Mouse (Mus musculus) left cerebral cortex, adult 11 months (tissue): ENCODE results near the gene Epha4.
A peak's percentile ranks its signal among the peaks of the same experiment; 100 is the strongest.

Experiments
- DNase-seq: peaks from one replicate; pipeline ENCODE4 v3.0.0; 2022; ENCODE audit warnings: low spot score

Gene Epha4

DNA sequence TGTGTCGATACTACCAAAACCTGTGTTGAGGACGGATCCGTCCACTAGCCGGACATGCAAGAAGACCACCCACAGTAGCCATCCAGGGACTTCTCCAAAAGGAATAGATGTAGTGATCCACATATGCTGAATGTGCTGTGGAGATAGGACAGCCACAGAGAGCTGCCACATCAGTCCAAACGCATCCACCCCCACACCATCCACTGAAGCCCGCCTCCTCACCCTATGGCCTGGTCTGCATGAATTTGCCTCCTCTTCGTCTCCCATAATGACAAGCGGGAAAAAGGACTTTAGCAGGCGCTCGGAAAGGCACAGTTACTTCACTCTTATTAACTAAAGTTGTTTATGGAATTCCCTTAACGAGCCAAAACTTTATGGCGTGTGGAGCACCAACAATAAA, 68.5 kb downstream of the Epha4 start:
- DNase-seq = peak; percentile 25

GRCm38 (mm10) chr1:77444648-77445047, 70.2 kb downstream of the Epha4 start:
- DNase-seq = no peak

DNA sequence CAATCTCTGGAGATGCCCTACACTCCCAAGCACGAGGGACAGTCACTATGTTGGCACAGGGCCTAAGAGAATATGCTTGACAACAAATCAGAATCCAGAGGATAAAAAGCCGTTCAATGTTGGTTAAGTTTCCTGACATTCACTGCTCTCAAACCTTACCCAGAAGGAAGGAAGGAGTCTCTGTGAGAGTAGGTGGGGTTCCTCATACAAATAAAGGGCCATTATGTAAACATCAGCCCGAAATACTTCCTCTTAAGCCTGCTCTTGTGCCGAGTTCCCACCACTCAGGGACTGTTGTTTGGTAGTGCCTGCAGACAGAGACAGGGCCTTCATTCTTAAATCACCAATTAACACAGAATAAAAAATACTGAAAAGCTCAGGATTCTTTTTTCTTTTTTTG, 72.9 kb downstream of the Epha4 start:
- DNase-seq = no peak

DNA sequence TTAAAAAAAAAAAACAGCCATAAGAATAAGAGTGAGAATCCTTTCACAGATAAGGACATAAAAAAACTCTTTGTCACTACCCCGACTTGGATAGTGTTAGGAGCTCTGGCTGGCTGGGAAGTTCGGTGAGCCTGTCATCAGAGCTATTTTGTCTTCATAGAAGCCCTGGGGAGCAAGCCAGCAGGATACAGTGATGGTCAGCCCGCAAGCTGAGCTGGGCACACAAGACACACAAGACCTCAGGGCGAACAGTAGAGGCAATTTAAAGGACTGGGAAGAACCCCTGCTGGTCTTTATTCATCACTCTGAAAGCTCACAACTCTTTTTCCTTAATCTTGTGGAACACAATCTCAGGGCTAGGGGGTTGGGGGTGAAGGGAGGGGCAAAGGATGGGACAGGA, 73.5 kb downstream of the Epha4 start:
- no peak for DNase-seq

GRCm38 (mm10) chr1:77440512-77440911, 74.4 kb downstream of the Epha4 start:
- DNase-seq = no peak

- DNase-seq = no peak
Measured at GRCm38 (mm10) chr1:77439383-77440074, 75.4 kb downstream of the Epha4 start.

- no peak for DNase-seq
Measured at GRCm38 (mm10) chr1:77438639-77439038, 76.2 kb downstream of the Epha4 start.

DNA sequence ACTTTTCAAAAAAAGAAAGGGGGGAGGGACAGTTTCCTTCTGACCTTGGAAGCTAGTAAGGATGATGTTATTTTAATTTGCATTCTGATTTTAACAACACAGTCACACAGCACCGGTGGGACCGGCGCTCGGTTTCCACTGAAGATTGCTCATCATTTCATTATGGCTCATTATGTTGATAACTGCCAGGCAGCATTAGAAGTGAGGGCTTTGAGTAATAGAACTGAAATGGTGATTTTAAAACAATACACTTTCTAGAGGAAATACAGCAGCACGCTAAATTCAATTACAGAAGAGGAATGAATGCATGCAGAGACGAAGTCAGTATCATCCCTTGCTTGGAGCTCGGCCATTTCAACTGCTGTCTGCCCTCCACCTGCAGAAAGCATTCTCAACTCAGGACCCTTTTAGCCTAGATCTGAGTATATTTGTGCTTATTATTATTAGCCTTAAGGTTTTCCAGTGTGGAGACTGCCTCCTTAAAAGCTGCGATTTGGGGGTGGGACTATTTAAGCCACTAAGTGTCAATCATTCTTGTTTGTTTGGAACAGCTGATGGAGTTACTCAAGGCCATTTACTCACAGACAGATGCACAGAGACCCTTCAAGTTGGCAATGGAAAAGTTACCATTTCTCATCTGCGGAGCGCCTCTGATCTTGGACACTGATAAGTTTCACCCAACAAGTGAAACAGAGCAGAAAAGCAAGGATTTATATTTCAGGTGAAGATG, 76.8 kb downstream of the Epha4 start:
- no peak for DNase-seq

- DNase-seq = no peak
Measured at GRCm38 (mm10) chr1:77435045-77435444, 79.8 kb downstream of the Epha4 start.

GRCm38 (mm10) chr1:77433148-77433547, 81.7 kb downstream of the Epha4 start:
- DNase-seq = no peak

GRCm38 (mm10) chr1:77432489-77432888, 82.4 kb downstream of the Epha4 start:
- no peak for DNase-seq

- no peak for DNase-seq
Measured at GRCm38 (mm10) chr1:77429174-77429573, 85.7 kb downstream of the Epha4 start.

- no peak for DNase-seq
Measured at GRCm38 (mm10) chr1:77426956-77427355, 87.9 kb downstream of the Epha4 start.

- no peak for DNase-seq
Measured at GRCm38 (mm10) chr1:77425171-77425570, 89.7 kb downstream of the Epha4 start.

DNA sequence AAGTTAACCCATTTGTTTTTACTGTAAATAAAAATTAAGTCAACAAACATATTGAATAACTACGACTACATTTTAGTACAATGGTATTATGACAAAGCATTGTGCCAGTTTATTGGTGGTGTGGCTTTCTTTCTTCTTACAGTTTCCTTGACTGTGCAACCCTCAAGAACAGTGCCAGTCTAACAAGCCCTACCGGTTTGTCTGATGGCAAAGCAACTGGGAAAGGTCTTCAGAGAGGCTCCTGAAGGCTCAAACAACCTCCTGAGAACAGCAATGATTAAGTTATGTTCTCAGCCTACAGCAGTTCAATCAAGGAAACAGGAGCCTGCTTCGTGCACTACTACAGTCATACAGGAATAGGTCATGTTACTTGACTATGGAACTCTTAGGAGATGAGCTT, 93.8 kb downstream of the Epha4 start:
- no peak for DNase-seq

DNA sequence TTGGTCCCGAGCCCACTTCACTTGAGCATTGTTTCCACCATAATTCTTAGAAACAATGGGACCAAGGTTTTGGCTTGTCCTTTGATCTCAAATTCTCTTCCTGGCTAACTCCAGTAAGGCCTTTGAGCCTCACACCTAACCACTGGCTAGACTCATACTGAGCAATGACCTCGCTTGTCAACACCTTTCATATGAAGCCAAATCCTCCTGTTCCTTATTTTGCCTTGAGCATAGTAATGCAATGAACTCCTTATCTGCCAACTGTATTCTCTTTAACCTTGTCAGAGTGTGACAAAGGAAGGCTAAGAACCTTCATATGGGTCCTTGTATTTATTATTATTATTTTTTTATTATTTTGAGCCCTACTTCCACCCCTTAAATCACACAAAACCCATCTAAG, 94.5 kb downstream of the Epha4 start:
- no peak for DNase-seq

DNA sequence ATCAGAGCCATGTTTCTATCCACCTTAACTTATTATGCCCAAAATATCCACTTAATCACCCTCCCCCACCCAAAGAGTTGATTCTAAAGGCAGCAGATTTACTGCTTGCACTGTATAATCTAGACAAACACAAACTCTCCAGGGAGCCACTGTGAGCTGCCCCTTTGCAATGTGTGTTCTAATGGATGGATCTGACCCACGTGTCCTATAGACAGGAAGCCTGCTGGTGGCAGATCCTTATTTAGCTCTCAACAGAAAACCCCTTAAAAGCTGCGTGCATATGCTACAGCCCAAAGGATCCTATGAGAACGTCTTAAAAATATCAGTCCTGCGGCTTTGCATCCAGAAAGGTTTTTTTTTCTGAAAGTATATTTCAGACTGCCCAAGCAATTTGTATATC, 98.0 kb downstream of the Epha4 start:
- DNase-seq = no peak

- no peak for DNase-seq
Measured at GRCm38 (mm10) chr1:77412871-77413669, 101.8 kb downstream of the Epha4 start.

DNA sequence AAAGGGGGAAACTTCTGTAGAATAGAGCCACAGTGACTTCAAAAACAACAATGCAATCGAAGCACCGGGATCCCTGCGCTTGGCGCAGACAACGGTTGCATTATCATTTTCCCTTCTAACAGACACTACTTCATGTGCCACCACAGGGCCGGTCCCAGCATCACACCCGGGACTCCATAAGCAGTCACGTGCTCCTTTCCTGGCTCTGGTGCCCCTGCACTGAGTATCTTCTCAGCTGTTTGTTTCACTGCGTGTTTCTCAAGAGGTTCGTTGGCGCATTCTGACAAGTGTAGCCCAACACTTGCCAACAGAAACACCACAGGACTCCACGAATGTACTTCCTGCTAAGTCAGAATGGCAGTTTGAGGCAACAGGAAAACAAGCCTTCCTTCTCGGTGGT, 102.6 kb downstream of the Epha4 start:
- no peak for DNase-seq

DNA sequence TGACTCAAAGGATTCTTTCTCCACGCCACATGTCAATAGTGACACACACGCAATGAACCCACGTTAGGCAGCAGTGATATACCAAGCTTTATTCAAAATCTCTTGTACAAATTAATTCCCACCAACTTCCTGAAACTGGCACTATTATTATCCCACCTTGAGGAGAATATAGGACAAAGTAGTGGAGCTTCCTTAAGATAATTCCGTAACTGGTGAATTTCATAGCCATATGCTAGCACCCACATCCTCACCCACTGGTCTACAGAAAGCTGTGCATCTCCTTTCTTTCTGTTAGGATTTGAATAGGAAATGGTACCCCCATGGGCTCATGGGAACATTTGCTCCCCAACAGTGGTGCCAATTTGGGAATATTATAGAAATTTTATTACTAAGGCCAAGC, 103.7 kb downstream of the Epha4 start:
- no peak for DNase-seq

DNA sequence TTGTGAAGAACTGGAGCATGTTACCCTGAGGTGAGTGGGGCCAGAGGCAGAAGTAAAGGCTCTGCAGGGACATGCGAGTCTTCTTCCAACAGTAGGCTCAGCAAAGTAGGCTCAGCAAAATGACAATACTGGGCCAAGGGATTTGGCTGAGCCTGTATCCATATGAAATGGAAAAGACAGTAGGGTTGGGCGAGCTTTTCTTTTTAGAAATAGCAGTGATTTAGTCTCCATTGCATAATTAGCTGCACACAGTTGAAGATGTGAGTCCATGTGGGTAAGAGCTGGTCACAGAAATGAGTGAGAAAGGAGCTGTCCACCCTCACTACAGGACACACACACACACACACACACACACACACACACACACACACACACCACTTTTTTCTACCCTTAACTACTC, 104.2 kb downstream of the Epha4 start:
- no peak for DNase-seq

DNA sequence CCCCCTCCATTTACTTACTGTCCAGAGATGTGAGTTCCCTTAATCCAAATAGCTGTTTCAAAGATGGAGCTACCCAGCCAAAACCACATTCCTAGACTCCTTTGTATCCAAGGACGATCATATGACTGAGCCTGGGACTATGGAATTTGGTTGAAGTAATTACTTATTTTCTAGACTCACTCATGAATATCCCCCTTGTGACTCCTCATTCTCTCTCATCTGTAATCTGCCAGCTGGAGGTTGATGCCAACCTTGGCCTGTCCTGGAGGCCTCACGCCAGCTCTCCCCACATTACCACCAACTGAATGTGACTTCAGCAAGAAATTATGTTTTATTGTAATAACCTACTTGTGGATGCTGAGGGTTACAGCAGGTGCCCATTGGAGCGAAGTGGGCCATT, 104.7 kb downstream of the Epha4 start:
- DNase-seq = no peak

- DNase-seq = no peak
Measured at GRCm38 (mm10) chr1:77409509-77409908, 105.4 kb downstream of the Epha4 start.
